Mouse (Mus musculus): ENCODE results near the gene F2rl3. TPM values are rescaled to one million over a fixed set of nuclear protein-coding genes. Genes with fewer than 3 reads are reported as not detected.

Gene F2rl3
- polyA plus RNA-seq, 1 experiment, result 18.8 TPM

DNA sequence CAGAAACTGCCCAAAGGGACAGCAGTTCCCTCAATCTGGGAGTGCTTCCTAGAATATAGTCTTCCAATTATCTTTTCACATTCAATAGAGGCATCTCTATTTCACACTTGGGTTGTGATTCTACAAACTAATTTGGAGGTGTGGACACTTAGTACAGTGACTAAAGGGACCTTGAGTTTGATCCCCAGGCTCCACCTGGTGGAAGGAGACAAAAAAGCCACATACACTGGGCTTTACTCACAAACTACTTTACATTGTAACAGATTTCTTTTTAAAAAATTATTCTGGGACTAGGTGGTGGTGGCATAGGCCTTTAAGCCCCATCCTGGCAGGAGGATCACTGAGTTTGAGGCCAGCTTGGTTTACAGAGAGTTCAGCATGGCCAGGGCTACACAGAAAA lies 3.4 kb upstream of the F2rl3 start:
- peaks cover 36% of the 10 kb centered on the region for H3K36me3 ChIP-seq (ENCODE audit: control insufficient read depth, insufficient read depth, low read length)
- DNase-seq, result no peak
- TF ChIP-seq CTCF (IDR thresholded peaks at IDR 0.05; ENCODE audit: borderline replicate concordance, control insufficient read depth, extremely low read depth, insufficient read depth, low read length, poor library complexity), result no peak
- TF ChIP-seq POLR2A (IDR thresholded peaks at IDR 0.05; ENCODE audit: control insufficient read depth, extremely low read depth, insufficient read depth, low read length, poor library complexity), result no peak

DNA sequence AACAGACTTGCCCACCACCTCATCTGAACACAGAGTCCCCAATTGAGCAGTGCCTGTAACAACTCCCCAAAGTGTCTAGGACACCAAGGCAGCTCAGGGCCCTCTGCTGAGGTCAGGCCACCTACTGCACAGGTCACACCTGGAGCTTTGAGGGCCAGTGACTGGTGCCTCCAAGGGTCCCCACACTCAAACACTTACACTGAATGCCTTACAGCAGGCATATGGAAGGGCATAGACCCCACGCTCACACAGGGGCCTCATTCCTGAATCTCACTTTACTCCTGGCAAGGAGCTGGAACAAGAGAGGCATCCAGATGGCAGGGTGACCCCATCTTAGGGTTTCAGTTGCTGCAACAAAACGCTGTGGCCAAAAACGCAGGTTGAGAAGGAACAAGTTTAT lies 1.5 kb upstream of the F2rl3 start:
- Histone ChIP-seq H3K36me3 (ENCODE audit: control insufficient read depth, insufficient read depth, low read length) (peaks cover 24% of the 10 kb centered on the region), H3K27ac (ENCODE audit: control insufficient read depth, insufficient read depth, low read length) (no peak overlapping the region), H3K4me1 (replicated peaks; ENCODE audit: control insufficient read depth, insufficient read depth, low read length) (peaks cover 19% of the 10 kb centered on the region), H3K4me3 (ENCODE audit: control insufficient read depth, insufficient read depth, low read length) (no peak overlapping the region), H3K27me3 (ENCODE audit: control insufficient read depth, insufficient read depth, low read length) (no peaks in the 10 kb centered on the region)
- 96% methylated on average over 3 of the region's 3 CpGs for WGBS
- no peak for TF ChIP-seq POLR2A (IDR thresholded peaks at IDR 0.05; ENCODE audit: control insufficient read depth, extremely low read depth, insufficient read depth, low read length, poor library complexity)
- TF ChIP-seq CTCF (IDR thresholded peaks at IDR 0.05; ENCODE audit: borderline replicate concordance, control insufficient read depth, extremely low read depth, insufficient read depth, low read length, poor library complexity), result no peak
- DNase-seq, result no peak

More for the DNA sequence above, 3.4 kb upstream of the F2rl3 start:
- no peak overlapping the region for H3K27ac ChIP-seq (ENCODE audit: control insufficient read depth, insufficient read depth, low read length)
- peaks cover 19% of the 10 kb centered on the region for H3K4me1 ChIP-seq (replicated peaks; ENCODE audit: control insufficient read depth, insufficient read depth, low read length)
- H3K27me3 ChIP-seq (ENCODE audit: control insufficient read depth, insufficient read depth, low read length), result no peaks in the 10 kb centered on the region
- H3K4me3 ChIP-seq (ENCODE audit: control insufficient read depth, insufficient read depth, low read length), result no peak overlapping the region

DNA sequence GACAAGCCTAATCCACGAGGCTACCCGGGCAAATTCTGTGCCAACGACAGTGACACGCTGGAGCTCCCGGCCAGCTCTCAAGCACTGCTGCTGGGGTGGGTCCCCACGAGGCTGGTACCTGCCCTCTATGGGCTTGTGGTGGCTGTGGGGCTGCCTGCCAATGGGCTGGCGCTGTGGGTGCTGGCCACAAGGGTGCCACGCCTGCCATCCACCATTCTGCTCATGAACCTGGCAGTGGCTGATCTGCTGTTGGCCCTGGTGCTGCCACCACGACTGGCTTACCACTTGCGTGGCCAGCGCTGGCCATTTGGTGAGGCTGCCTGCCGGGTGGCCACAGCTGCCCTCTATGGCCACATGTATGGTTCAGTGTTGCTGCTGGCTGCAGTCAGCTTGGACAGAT lies 626 bp downstream of the F2rl3 start:
- TF ChIP-seq POLR2A (IDR thresholded peaks at IDR 0.05; ENCODE audit: control insufficient read depth, extremely low read depth, insufficient read depth, low read length, poor library complexity) (no peak), CTCF (IDR thresholded peaks at IDR 0.05; ENCODE audit: borderline replicate concordance, control insufficient read depth, extremely low read depth, insufficient read depth, low read length, poor library complexity) (no peak)

DNA sequence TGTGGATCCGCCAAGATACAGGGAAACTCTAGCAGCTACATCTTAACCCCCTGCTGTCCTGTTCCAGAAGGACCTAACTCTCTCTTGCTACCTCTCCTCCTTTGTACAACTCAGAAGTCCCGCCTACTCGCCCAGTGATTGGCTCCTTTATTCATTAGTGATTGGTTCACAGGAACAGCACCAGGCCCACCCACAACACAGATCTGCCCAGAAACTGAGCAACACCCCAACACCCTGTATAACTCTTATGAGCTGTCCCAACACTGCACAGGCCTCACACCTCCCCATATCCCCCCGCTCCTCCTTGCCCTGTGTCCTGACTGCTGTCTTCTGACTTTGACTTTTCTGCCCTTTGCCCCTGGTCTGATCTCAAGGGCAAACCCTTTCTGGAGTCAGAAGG lies 4.0 kb downstream of the F2rl3 start:
- DNase-seq, result no peak
- no peaks in the 10 kb centered on the region for H3K27me3 ChIP-seq (ENCODE audit: control insufficient read depth, insufficient read depth, low read length)
- no peak for TF ChIP-seq CTCF (IDR thresholded peaks at IDR 0.05; ENCODE audit: borderline replicate concordance, control insufficient read depth, extremely low read depth, insufficient read depth, low read length, poor library complexity)
- no peak for TF ChIP-seq POLR2A (IDR thresholded peaks at IDR 0.05; ENCODE audit: control insufficient read depth, extremely low read depth, insufficient read depth, low read length, poor library complexity)
- no peak overlapping the region for H3K4me3 ChIP-seq (ENCODE audit: control insufficient read depth, insufficient read depth, low read length)
- peaks cover 19% of the 10 kb centered on the region for H3K4me1 ChIP-seq (replicated peaks; ENCODE audit: control insufficient read depth, insufficient read depth, low read length)
- H3K27ac ChIP-seq (ENCODE audit: control insufficient read depth, insufficient read depth, low read length), result no peak overlapping the region
- 95% methylated on average over 4 of the region's 4 CpGs for WGBS
- no peaks in the 10 kb centered on the region for H3K36me3 ChIP-seq (ENCODE audit: control insufficient read depth, insufficient read depth, low read length)

More for the DNA sequence above, 626 bp downstream of the F2rl3 start:
- WGBS, result 26% methylated on average over 12 of the region's 12 CpGs
- Histone ChIP-seq H3K27ac (ENCODE audit: control insufficient read depth, insufficient read depth, low read length) (no peak overlapping the region), H3K27me3 (ENCODE audit: control insufficient read depth, insufficient read depth, low read length) (no peaks in the 10 kb centered on the region), H3K4me3 (ENCODE audit: control insufficient read depth, insufficient read depth, low read length) (peak overlapping the region; percentile 39), H3K36me3 (ENCODE audit: control insufficient read depth, insufficient read depth, low read length) (peaks cover 8% of the 10 kb centered on the region; the same call in 1 of the 2 replicates), H3K4me1 (replicated peaks; ENCODE audit: control insufficient read depth, insufficient read depth, low read length) (peaks cover 19% of the 10 kb centered on the region)
- DNase-seq, result no peak

DNA sequence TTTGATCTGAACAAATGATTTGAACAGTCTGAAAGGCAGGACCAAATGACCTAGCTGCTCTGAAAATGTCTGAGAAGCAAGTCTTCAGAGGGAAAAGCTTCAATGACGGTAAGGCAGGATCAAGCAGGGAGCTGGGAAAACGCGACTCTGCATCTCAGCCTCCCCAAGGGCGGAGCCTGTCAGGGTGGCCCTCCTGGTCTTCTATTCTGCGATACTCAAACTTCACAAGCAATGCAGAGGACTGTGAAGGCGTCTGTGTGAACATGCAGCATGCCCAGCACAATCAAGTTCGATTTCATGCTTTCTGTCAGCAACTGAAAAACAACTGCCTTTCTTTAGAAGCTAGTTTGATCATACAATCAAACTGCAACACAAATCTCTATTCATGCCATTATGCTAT lies 5.1 kb downstream of the F2rl3 start:
- H3K36me3 ChIP-seq (ENCODE audit: control insufficient read depth, insufficient read depth, low read length), result no peaks in the 10 kb centered on the region
- no peaks in the 10 kb centered on the region for H3K27me3 ChIP-seq (ENCODE audit: control insufficient read depth, insufficient read depth, low read length)
- no peak for DNase-seq
- no peak overlapping the region for H3K4me3 ChIP-seq (ENCODE audit: control insufficient read depth, insufficient read depth, low read length)
- WGBS, result 87% methylated on average over 7 of the region's 7 CpGs
- H3K4me1 ChIP-seq (replicated peaks; ENCODE audit: control insufficient read depth, insufficient read depth, low read length), result peaks cover 11% of the 10 kb centered on the region
- TF ChIP-seq CTCF (IDR thresholded peaks at IDR 0.05; ENCODE audit: borderline replicate concordance, control insufficient read depth, extremely low read depth, insufficient read depth, low read length, poor library complexity) (no peak), POLR2A (IDR thresholded peaks at IDR 0.05; ENCODE audit: control insufficient read depth, extremely low read depth, insufficient read depth, low read length, poor library complexity) (no peak)
- no peak overlapping the region for H3K27ac ChIP-seq (ENCODE audit: control insufficient read depth, insufficient read depth, low read length)

DNA sequence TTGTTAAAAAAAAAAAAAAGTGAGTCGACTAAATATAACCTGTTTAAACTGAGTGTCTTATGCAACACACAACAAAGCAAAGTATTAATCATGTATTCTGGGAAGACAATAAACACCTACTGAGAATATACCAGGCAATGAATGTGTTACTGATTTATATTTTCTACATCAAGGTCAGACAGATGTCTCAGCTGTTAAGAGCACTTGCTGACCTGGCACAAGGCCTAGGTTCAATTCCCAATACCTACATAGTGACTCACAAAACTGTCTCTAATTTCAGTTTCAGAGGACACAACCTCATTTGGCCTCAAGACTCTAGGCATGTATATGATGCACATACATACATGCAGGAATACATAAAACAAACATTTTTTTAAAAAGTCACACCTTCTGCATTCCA lies 16.1 kb downstream of the F2rl3 start:
- Histone ChIP-seq H3K4me1 (replicated peaks; ENCODE audit: control insufficient read depth, insufficient read depth, low read length) (no peaks in the 10 kb centered on the region), H3K27me3 (ENCODE audit: control insufficient read depth, insufficient read depth, low read length) (no peaks in the 10 kb centered on the region), H3K4me3 (ENCODE audit: control insufficient read depth, insufficient read depth, low read length) (no peak overlapping the region), H3K27ac (ENCODE audit: control insufficient read depth, insufficient read depth, low read length) (no peak overlapping the region), H3K36me3 (ENCODE audit: control insufficient read depth, insufficient read depth, low read length) (no peaks in the 10 kb centered on the region)
- DNase-seq, result no peak
- WGBS, result 98% methylated on average over 1 of the region's 1 CpGs
- no peak for TF ChIP-seq POLR2A (IDR thresholded peaks at IDR 0.05; ENCODE audit: control insufficient read depth, extremely low read depth, insufficient read depth, low read length, poor library complexity)
- no peak for TF ChIP-seq CTCF (IDR thresholded peaks at IDR 0.05; ENCODE audit: borderline replicate concordance, control insufficient read depth, extremely low read depth, insufficient read depth, low read length, poor library complexity)

DNA sequence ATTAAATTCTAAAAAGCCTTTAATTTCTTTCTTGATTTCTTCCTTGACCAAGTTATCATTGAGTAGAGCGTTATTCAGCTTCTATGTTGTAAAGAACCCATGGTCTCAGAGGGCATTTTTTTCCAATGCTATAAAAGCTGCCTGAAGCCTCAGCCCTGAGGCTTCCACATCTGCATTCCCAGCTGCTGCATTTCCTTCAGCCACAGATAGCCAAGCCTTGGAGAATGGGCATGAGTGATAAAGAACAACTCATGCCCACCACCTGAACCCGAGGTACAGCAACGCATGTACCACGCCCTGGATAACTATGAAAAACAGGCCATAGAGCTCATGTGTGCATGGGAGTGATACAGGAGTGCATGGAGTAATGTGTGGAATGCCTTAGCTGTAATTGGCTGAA lies 19.0 kb downstream of the F2rl3 start:
- H3K4me1 ChIP-seq (replicated peaks; ENCODE audit: control insufficient read depth, insufficient read depth, low read length), result no peaks in the 10 kb centered on the region
- TF ChIP-seq CTCF (IDR thresholded peaks at IDR 0.05; ENCODE audit: borderline replicate concordance, control insufficient read depth, extremely low read depth, insufficient read depth, low read length, poor library complexity) (no peak), POLR2A (IDR thresholded peaks at IDR 0.05; ENCODE audit: control insufficient read depth, extremely low read depth, insufficient read depth, low read length, poor library complexity) (no peak)
- no peak for DNase-seq
- WGBS, result 98% methylated on average over 4 of the region's 4 CpGs
- no peak overlapping the region for H3K4me3 ChIP-seq (ENCODE audit: control insufficient read depth, insufficient read depth, low read length)
- H3K27ac ChIP-seq (ENCODE audit: control insufficient read depth, insufficient read depth, low read length), result no peak overlapping the region
- no peaks in the 10 kb centered on the region for H3K27me3 ChIP-seq (ENCODE audit: control insufficient read depth, insufficient read depth, low read length)
- no peaks in the 10 kb centered on the region for H3K36me3 ChIP-seq (ENCODE audit: control insufficient read depth, insufficient read depth, low read length)
